Mouse (Mus musculus) olfactory bulb, adult 2 months (tissue): ENCODE data around the gene Fam102a.

Experiments
- CTCF ChIP-seq: fragments of 200-500 bp; IDR thresholded peaks from 2 replicates; pipeline ENCODE4 v1.5.1; 2012; ENCODE audit warnings: low read depth, mild to moderate bottlenecking, low read length, moderate library complexity; ENCODE audit not compliant: insufficient read depth
- POLR2A ChIP-seq: fragments of 200-500 bp; IDR thresholded peaks from 2 replicates; pipeline ENCODE4 v1.6.1; 2012; ENCODE audit warnings: mild to moderate bottlenecking, low read depth, low read length, moderate library complexity; ENCODE audit not compliant: insufficient read depth

DNA sequence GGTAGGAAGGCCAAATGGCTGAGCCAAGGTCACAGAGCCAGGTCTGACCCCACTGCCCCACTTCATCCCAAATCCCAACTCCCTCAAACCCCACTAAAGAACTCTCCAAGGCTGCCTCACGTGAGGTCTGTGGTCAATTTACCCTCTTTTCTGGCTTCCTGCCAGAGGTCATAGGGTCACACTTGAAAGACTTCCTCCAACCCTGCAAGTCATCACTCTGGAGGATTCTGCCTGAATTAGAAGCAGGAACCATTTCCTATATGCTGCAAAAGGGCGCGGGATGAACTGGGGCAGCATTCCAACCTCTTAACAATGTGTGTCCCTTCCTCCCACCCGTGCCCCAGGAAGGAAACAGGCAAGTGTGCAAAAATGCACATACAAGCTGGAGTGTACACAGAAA, 25.8 kb upstream of the Fam102a start:
- no peak for TF ChIP-seq CTCF
- TF ChIP-seq POLR2A = no peak
